Mouse (Mus musculus): ENCODE results near the gene Med26.

DNA sequence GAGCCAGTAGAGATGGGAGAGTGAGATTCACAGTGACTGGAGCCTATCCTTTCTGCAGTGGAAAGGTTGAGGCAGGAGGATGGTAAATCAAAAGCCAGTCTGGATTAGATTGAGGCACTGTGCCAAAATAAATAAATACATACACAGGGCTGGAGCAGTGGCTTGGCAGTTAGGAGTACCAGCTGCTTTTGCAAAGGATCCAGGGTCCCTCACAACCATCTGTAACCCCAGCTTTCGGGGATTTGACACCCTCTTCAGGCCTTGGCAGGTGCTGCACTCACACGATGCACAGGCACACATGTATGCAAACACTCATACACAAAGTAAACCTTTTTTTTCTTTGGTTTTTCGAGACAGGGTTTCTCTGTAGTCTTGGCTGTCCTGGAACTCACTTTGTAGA lies 29.2 kb upstream of the Med26 start:
- TF ChIP-seq TAL1 (IDR thresholded peaks at IDR 0.05; ENCODE audit: low read length) (no peak), GATA1 (IDR thresholded peaks at IDR 0.05; ENCODE audit: low read length) (no peak)
